Mouse (Mus musculus): ENCODE measurements around the gene Usp47. TPM values are rescaled to one million over a fixed set of nuclear protein-coding genes. Genes with fewer than 3 reads are reported as not detected.
A peak's percentile ranks its signal among the peaks of the same experiment; 100 is the strongest.

The Usp47 gene
- total RNA-seq, 2 experiments from 2014 or later: 58.9 to 74.1 TPM

DNA sequence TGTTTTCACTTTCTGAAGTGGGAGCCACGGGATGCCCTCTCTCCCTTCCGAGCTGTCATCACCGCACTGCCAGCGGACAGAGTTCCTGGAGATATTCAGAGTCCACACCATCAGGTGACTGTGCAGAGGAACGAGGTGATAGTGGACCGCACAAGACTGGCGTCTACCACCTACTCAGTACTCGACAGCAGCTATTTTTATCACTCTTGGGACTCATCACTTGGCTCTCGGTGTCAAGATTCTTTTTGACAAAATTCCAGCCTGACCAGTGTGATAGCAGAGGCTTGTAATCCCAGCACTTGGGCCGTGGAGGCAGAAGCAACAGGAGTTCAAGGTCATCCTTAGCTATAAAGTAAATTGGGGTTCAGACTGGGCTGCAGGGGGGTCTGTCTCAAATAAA lies 125.8 kb downstream of the Usp47 start:
- DNase-seq: no peak

DNA sequence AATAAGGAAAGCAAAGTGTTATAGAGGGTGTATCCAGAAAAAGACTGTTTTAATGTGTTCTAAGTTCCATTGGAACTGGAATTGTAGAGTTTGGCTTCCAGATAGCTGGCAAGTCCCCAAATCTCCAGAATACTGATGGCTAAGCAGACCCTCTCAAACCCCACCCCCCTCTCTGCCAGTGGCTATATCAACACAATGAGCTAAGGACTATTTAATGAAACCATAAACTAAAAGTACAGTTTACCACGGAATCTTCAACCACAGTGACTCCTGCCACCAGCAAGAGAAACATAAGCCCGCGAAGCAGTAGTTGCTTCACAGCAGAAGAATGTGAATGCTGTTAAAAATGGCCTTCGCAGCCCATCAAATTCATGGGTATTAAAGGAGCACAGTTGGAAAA lies 131.1 kb downstream of the Usp47 start:
- no peak for DNase-seq

DNA sequence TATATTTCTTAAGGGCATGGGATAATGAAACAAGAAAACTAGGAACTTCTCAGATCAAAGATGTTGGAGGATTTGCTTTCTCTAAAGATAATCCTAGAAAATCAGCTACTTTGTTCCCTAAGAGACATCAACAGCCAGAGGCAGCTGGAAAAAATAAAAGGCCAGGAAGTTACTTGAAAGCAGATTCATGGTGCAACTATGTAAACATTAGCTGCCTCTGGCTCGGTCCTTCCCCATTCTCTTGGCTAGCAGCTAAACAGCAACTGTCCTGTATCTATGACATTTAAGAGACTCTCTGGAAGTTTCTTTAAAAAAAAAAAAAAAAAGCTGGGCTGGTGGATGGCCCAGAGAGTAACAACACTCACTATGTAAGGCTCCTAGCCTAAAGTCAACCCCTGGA lies 131.9 kb downstream of the Usp47 start:
- no peak for DNase-seq

DNA sequence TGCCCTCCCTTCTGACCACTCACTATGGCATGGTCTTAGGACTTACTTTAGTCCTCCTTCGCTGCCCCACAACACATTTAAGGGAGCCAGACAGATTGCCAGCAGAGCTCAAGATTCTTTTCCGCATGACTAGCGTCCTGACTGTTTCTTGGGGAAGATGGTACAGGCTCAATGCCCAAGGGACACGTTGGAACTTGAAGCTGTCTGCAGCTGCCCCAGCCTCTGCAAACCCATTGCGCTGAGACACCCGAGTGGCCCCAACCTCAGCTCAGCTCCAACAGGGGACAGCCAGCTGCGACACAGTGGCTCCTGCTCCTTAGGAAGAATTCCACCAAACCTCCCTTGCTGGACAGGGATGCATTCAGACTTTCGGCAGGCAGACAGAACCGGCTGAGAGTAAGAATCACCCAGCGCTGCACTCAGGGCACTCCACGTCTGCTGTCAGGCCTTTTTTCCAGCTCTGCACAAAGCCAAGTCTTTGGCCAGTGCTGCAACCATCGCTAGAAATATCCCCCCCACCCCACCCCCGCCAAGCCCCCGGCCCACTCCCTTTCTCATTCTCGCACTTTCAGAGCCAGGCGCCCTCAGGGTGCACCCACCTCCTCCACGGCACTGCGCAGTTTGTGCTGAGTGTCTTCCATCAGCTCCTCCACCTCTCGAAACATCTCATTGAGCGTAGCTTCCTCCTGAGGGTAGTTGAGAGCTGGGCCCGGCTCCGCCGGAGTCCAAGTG lies 134.4 kb downstream of the Usp47 start:
- peak; percentile 20 for DNase-seq

DNA sequence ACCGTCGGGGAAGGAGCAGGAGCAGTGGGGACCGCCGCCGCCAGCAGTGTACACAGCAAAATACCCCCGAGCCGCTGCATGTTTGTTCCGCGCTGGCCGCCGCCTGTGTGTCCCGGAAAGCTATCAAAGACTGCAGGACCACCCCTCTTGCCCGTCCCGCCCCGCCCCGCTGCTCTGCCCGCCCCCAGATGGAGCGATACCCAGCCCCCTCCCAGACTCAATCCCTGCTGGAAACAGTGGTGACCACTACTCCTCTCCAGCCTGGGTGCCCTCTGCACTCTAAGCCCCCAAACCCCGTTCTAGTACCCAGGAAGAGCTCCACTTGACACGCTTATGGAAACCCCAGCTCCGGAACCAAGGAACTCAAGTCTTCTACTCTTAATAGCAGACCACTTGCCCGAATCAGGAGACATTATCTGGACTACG lies 135.0 kb downstream of the Usp47 start:
- peak; percentile 40 for DNase-seq

DNA sequence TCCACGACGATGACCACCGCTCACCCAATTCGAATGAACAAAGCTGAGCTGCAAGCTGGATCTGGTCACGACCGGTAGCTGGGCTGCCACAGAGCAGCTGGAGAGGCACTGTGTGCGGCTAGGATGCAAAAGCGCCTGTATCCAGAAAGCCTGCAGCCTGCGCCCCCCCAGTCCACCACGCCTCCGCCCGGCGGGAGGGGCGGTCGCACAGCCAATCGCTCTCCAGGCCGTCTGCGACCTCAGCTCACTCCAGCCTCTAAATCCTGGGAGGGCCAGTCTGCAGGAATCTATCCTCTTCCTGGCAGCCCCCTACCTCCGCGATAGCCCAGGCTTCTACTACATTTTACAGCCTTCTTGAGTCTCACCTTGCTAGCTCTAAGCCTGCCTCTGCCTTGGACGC lies 135.6 kb downstream of the Usp47 start, which contains the start of gene Dkk3:
Gene Dkk3, minus strand, starts transcription at position 116 of the 400 bp plus-strand sequence.
- DNase-seq: peak; percentile 34

DNA sequence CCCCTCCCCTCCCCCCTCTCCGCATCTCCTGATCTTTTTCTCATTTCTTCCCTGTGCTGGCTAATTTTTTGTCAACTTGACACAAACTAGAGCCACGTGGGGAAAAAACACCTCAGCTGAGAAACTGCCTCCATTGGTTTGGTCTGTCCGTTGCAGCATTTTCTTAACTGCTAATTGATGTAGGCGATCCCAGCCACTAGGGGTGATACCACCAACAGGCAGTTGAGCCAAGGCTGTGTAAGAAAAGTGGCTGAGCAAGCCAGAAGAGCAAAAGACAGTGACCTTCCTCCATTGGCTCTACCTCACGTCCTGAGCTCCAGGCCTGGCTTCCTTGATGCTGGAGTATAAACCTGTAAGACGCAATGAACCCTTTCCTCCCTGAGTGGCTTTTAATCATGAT lies 136.5 kb downstream of the Usp47 start:
- no peak for DNase-seq

Other genes starting within 250 kb of the Usp47 start
- gene Galnt18, start 243.5 kb upstream of the Usp47 start, total RNA-seq (2021): 10 to 100 TPM; 21.8 to 25.0 TPM
- gene Dkk3, start 135.6 kb downstream of the Usp47 start, total RNA-seq (2021): 10 to 100 TPM; 12.3 to 14.7 TPM
- gene Mical2, start 202.4 kb downstream of the Usp47 start, total RNA-seq (2021): 10 to 100 TPM; 17.4 to 22.7 TPM